Mouse (Mus musculus): ENCODE data around the gene Gipc2. TPM values are rescaled to one million over a fixed set of nuclear protein-coding genes. Genes with fewer than 3 reads are reported as not detected.
A peak's percentile ranks its signal among the peaks of the same experiment; 100 is the strongest.

The Gipc2 gene
- polyA plus RNA-seq, 1 experiment from 2014 or later: 96.5 TPM

GRCm38 (mm10) chr3:152107149-152108002 is 58.7 kb downstream of the Gipc2 start:
- H3K4me3 ChIP-seq (ENCODE audit: low read depth, low read length): peak overlapping the region; percentile 33
- H3K27ac ChIP-seq (ENCODE audit: low read depth): no peak overlapping the region
- ATAC-seq (replicated peaks; ENCODE audit: low FRiP score, low TSS enrichment, low read depth) (peak; percentile 33), DNase-seq (ENCODE audit: low spot score) (peak; percentile 60)
- H3K4me2 ChIP-seq (ENCODE audit: low read length): peak overlapping the region; percentile 68
- H3K36me3 ChIP-seq (ENCODE audit: control insufficient read depth, insufficient read depth, low read length): no peaks in the 10 kb centered on the region
- H3K4me1 ChIP-seq (replicated peaks; ENCODE audit: control insufficient read depth, insufficient read depth, low read length): peaks cover 15% of the 10 kb centered on the region
- H3K9ac ChIP-seq (ENCODE audit: low read length): no peak overlapping the region
- no peaks in the 10 kb centered on the region for H3K9me3 ChIP-seq (ENCODE audit: control insufficient read depth, low read length)
- H3K27me3 ChIP-seq (replicated peaks; ENCODE audit: control insufficient read depth, insufficient read depth, low read length): 0 out of 2 replicates have a peak, but pooled peaks cover 9% of the 10 kb centered on the region
- WGBS: 28% methylated on average over 30 of the region's 30 CpGs

- Histone ChIP-seq H3K4me3 (ENCODE audit: low read depth, low read length) (peak overlapping the region; percentile 33), H3K4me1 (replicated peaks; ENCODE audit: control insufficient read depth, insufficient read depth, low read length) (peaks cover 15% of the 10 kb centered on the region), H3K9me3 (ENCODE audit: control insufficient read depth, low read length) (no peaks in the 10 kb centered on the region), H3K27me3 (replicated peaks; ENCODE audit: control insufficient read depth, insufficient read depth, low read length) (0 out of 2 replicates have a peak, but pooled peaks cover 9% of the 10 kb centered on the region), H3K27ac (ENCODE audit: low read depth) (no peak overlapping the region), H3K9ac (ENCODE audit: low read length) (no peak overlapping the region), H3K4me2 (ENCODE audit: low read length) (peak overlapping the region; percentile 68), H3K36me3 (ENCODE audit: control insufficient read depth, insufficient read depth, low read length) (no peaks in the 10 kb centered on the region)
- WGBS: 13% methylated on average over 28 of the region's 28 CpGs
- DNase-seq (ENCODE audit: low spot score): peak; percentile 62
- peak; percentile 1; the same call in 1 of the 2 replicates for ATAC-seq (replicated peaks; ENCODE audit: low FRiP score, low TSS enrichment, low read depth)
Observed at GRCm38 (mm10) chr3:152106225-152107148, 59.5 kb downstream of the Gipc2 start.

DNA sequence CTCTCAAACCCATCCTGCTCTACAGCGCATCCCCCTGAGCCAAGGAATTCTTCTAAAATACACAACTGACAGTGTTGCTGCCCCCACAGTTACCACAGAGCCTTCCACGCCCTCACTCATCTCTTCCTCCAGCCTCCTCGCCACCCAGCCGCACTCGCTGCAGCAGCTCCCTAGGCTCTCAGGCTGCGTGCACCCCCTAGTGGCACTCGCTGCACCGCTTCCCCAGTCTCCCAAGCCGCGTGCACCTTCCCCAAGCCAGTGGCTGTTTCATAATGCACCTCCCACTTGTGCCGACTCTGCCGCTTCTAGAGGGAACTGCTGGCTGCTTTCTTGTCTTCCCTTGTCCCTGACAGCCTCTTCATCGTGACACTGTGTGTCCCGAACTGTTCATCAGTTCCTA is 60.7 kb downstream of the Gipc2 start:
- DNase-seq (ENCODE audit: low spot score): peak; percentile 80
- whole genome bisulfite sequencing: 10% methylated on average over 14 of the region's 14 CpGs
- 0 out of 2 replicates have a peak, but pooled peaks cover 9% of the 10 kb centered on the region for H3K27me3 ChIP-seq (replicated peaks; ENCODE audit: control insufficient read depth, insufficient read depth, low read length)
- no peaks in the 10 kb centered on the region for H3K9me3 ChIP-seq (ENCODE audit: control insufficient read depth, low read length)
- no peak overlapping the region for H3K27ac ChIP-seq (ENCODE audit: low read depth)
- ATAC-seq (replicated peaks; ENCODE audit: low FRiP score, low TSS enrichment, low read depth): 0 out of 2 replicates have a peak, but pooled peaks have one; percentile 44
- peaks cover 11% of the 10 kb centered on the region for H3K4me1 ChIP-seq (replicated peaks; ENCODE audit: control insufficient read depth, insufficient read depth, low read length)
- H3K4me2 ChIP-seq (ENCODE audit: low read length): peak overlapping the region; percentile 68; the same call in 1 of the 2 replicates
- H3K36me3 ChIP-seq (ENCODE audit: control insufficient read depth, insufficient read depth, low read length): no peaks in the 10 kb centered on the region
- no peak overlapping the region for H3K9ac ChIP-seq (ENCODE audit: low read length)
- peak overlapping the region; percentile 11; the same call in 1 of the 2 replicates for H3K4me3 ChIP-seq (ENCODE audit: low read depth, low read length)

- no peaks in the 10 kb centered on the region for H3K9me3 ChIP-seq (ENCODE audit: control insufficient read depth, low read length)
- H3K4me3 ChIP-seq (ENCODE audit: low read depth, low read length): no peak overlapping the region
- H3K36me3 ChIP-seq (ENCODE audit: control insufficient read depth, insufficient read depth, low read length): no peaks in the 10 kb centered on the region
- no peak overlapping the region for H3K27ac ChIP-seq (ENCODE audit: low read depth)
- H3K9ac ChIP-seq (ENCODE audit: low read length): no peak overlapping the region
- 0 out of 2 replicates have a peak, but pooled peaks cover 9% of the 10 kb centered on the region for H3K27me3 ChIP-seq (replicated peaks; ENCODE audit: control insufficient read depth, insufficient read depth, low read length)
- H3K4me2 ChIP-seq (ENCODE audit: low read length): no peak overlapping the region
- WGBS: 86% methylated on average over 4 of the region's 4 CpGs
- DNase-seq (ENCODE audit: low spot score) (no peak), ATAC-seq (replicated peaks; ENCODE audit: low FRiP score, low TSS enrichment, low read depth) (no peak)
- peaks cover 11% of the 10 kb centered on the region for H3K4me1 ChIP-seq (replicated peaks; ENCODE audit: control insufficient read depth, insufficient read depth, low read length)
Observed at GRCm38 (mm10) chr3:152103381-152103780, 62.6 kb downstream of the Gipc2 start.

DNA sequence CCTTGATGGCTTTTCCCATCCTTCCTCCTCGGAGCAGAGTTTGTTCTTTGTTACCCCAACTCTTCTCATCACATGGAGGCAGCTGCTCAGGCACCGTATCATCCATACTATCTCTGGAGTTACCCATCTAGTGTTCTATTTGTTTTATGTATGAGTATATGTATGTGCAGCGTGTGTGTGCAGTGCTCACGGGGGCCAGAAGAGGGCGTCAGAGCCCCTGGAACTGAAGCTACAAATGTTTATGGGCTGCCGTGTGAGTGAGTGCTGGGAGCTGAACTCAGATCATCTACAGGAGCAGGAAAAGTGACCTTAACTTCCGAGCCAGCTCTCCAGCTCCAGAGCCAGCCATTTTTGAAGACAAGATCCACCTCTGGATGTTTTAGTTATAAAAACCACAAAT is 64.6 kb downstream of the Gipc2 start:
- Histone ChIP-seq H3K4me2 (ENCODE audit: low read length) (no peak overlapping the region), H3K9me3 (ENCODE audit: control insufficient read depth, low read length) (no peaks in the 10 kb centered on the region), H3K27ac (ENCODE audit: low read depth) (no peak overlapping the region), H3K9ac (ENCODE audit: low read length) (no peak overlapping the region), H3K4me3 (ENCODE audit: low read depth, low read length) (no peak overlapping the region), H3K4me1 (replicated peaks; ENCODE audit: control insufficient read depth, insufficient read depth, low read length) (no peaks in the 10 kb centered on the region), H3K27me3 (replicated peaks; ENCODE audit: control insufficient read depth, insufficient read depth, low read length) (0 out of 2 replicates have a peak, but pooled peaks cover 6% of the 10 kb centered on the region), H3K36me3 (ENCODE audit: control insufficient read depth, insufficient read depth, low read length) (no peaks in the 10 kb centered on the region)
- ATAC-seq (replicated peaks; ENCODE audit: low FRiP score, low TSS enrichment, low read depth) (no peak), DNase-seq (ENCODE audit: low spot score) (no peak)
- 93% methylated on average over 7 of the region's 7 CpGs for WGBS

GRCm38 (mm10) chr3:152100119-152100818 is 65.8 kb downstream of the Gipc2 start:
- DNase-seq (ENCODE audit: low spot score) (no peak), ATAC-seq (replicated peaks; ENCODE audit: low FRiP score, low TSS enrichment, low read depth) (0 out of 2 replicates have a peak, but pooled peaks have one; percentile 36)
- Histone ChIP-seq H3K36me3 (ENCODE audit: control insufficient read depth, insufficient read depth, low read length) (no peaks in the 10 kb centered on the region), H3K9me3 (ENCODE audit: control insufficient read depth, low read length) (no peaks in the 10 kb centered on the region), H3K4me2 (ENCODE audit: low read length) (no peak overlapping the region), H3K27ac (ENCODE audit: low read depth) (no peak overlapping the region), H3K9ac (ENCODE audit: low read length) (no peak overlapping the region), H3K27me3 (replicated peaks; ENCODE audit: control insufficient read depth, insufficient read depth, low read length) (no peaks in the 10 kb centered on the region), H3K4me3 (ENCODE audit: low read depth, low read length) (no peak overlapping the region), H3K4me1 (replicated peaks; ENCODE audit: control insufficient read depth, insufficient read depth, low read length) (no peaks in the 10 kb centered on the region)
- 48% methylated on average over 11 of the region's 11 CpGs for WGBS

- WGBS: 8% methylated on average over 3 of the region's 3 CpGs
- DNase-seq (ENCODE audit: low spot score): no peak
Observed at GRCm38 (mm10) chr3:152095030-152095429, 71.0 kb downstream of the Gipc2 start.

More at GRCm38 (mm10) chr3:152095030-152095429, 71.0 kb downstream of the Gipc2 start:
- Histone ChIP-seq H3K4me2 (ENCODE audit: low read length) (no peak overlapping the region), H3K4me3 (ENCODE audit: low read depth, low read length) (no peak overlapping the region), H3K4me1 (replicated peaks; ENCODE audit: control insufficient read depth, insufficient read depth, low read length) (no peaks in the 10 kb centered on the region), H3K27ac (ENCODE audit: low read depth) (no peak overlapping the region), H3K27me3 (replicated peaks; ENCODE audit: control insufficient read depth, insufficient read depth, low read length) (no peaks in the 10 kb centered on the region), H3K9ac (ENCODE audit: low read length) (no peak overlapping the region), H3K9me3 (ENCODE audit: control insufficient read depth, low read length) (no peaks in the 10 kb centered on the region), H3K36me3 (ENCODE audit: control insufficient read depth, insufficient read depth, low read length) (no peaks in the 10 kb centered on the region)
- ATAC-seq (replicated peaks; ENCODE audit: low FRiP score, low TSS enrichment, low read depth): no peak

Measured in intestine, embryonic 14.5 days (tissue).